Mouse (Mus musculus): ENCODE measurements around the gene Hnrnpll.
"Not testable (repeated sequence)": the region's sequence is repeated elsewhere in the genome, so short reads cannot be mapped to it uniquely, and the experiment has no call there.

The Hnrnpll gene

GRCm38 (mm10) chr17:80059731-80060130, 2.4 kb downstream of the Hnrnpll start:
- no peak for DNase-seq (ENCODE audit: low spot score in 2 of 2)

- no peak for DNase-seq (ENCODE audit: low spot score in 2 of 2)
Measured at GRCm38 (mm10) chr17:80058501-80058900, 3.6 kb downstream of the Hnrnpll start.

- DNase-seq (ENCODE audit: low spot score in 2 of 2) = no peak
Measured at GRCm38 (mm10) chr17:80053931-80054734, 8.0 kb downstream of the Hnrnpll start.

GRCm38 (mm10) chr17:80051682-80052081, 10.5 kb downstream of the Hnrnpll start:
- DNase-seq (ENCODE audit: low spot score in 2 of 2) = no peak

- DNase-seq (ENCODE audit: low spot score in 2 of 2) = not testable (repeated sequence)
Measured at GRCm38 (mm10) chr17:80049300-80049699, 12.8 kb downstream of the Hnrnpll start.

GRCm38 (mm10) chr17:80048230-80048629, 13.9 kb downstream of the Hnrnpll start:
- DNase-seq (ENCODE audit: low spot score in 2 of 2) = peak in 1 of 2 experiments; percentile 83

GRCm38 (mm10) chr17:80041739-80042138, 20.4 kb downstream of the Hnrnpll start:
- no peak for DNase-seq (ENCODE audit: low spot score in 2 of 2)

- no peak for DNase-seq (ENCODE audit: low spot score in 2 of 2)
Measured at GRCm38 (mm10) chr17:80028675-80029074, 33.5 kb downstream of the Hnrnpll start.

- DNase-seq (ENCODE audit: low spot score in 2 of 2) = no peak
Measured at GRCm38 (mm10) chr17:80026189-80026936, 35.8 kb downstream of the Hnrnpll start.

- DNase-seq (ENCODE audit: low spot score in 2 of 2) = no peak
Measured at GRCm38 (mm10) chr17:80022090-80022489, 40.0 kb downstream of the Hnrnpll start.

GRCm38 (mm10) chr17:80020495-80020894, 41.6 kb downstream of the Hnrnpll start:
- DNase-seq (ENCODE audit: low spot score in 2 of 2) = no peak

- DNase-seq (ENCODE audit: low spot score in 2 of 2) = no peak
Measured at GRCm38 (mm10) chr17:80018976-80019541, 43.1 kb downstream of the Hnrnpll start.

- no peak for DNase-seq (ENCODE audit: low spot score in 2 of 2)
Measured at GRCm38 (mm10) chr17:80018239-80018975, 43.7 kb downstream of the Hnrnpll start.

- peak in 1 of 2 experiments; percentile 76 for DNase-seq (ENCODE audit: low spot score in 2 of 2)
Measured at GRCm38 (mm10) chr17:80017389-80017788, 44.7 kb downstream of the Hnrnpll start.

- not testable (repeated sequence) for DNase-seq (ENCODE audit: low spot score in 2 of 2)
Measured at GRCm38 (mm10) chr17:80016400-80016799, 45.7 kb downstream of the Hnrnpll start.

GRCm38 (mm10) chr17:80014361-80014809, 47.7 kb downstream of the Hnrnpll start:
- DNase-seq (ENCODE audit: low spot score in 2 of 2) = no peak

GRCm38 (mm10) chr17:80009926-80010325, 52.2 kb downstream of the Hnrnpll start:
- no peak for DNase-seq (ENCODE audit: low spot score in 2 of 2)

- DNase-seq (ENCODE audit: low spot score in 2 of 2) = peak in 1 of 2 experiments; percentile 38
Measured at GRCm38 (mm10) chr17:80008847-80009246, 53.3 kb downstream of the Hnrnpll start.

GRCm38 (mm10) chr17:80004345-80005239, 57.5 kb downstream of the Hnrnpll start:
- peak in 1 of 2 experiments; percentile 40 for DNase-seq (ENCODE audit: low spot score in 2 of 2)

- not testable (repeated sequence) for DNase-seq (ENCODE audit: low spot score in 2 of 2)
Measured at GRCm38 (mm10) chr17:80003851-80004250, 58.3 kb downstream of the Hnrnpll start.
